Mouse (Mus musculus) ES-Bruce4 (cell line): ENCODE results near the gene Ube2z.

Experiments
- CTCF ChIP-seq: IDR thresholded peaks from one replicate; pipeline ENCODE4 v1.8.1; 2011; ENCODE audit warnings: low read depth, low read length
- POLR2A ChIP-seq: IDR thresholded peaks from one replicate; pipeline ENCODE4 v1.8.1; 2011; ENCODE audit warnings: low read length; ENCODE audit not compliant: insufficient read depth

GRCm38 (mm10) chr11:96038560-96038959 is 26.6 kb downstream of the Ube2z start:
- no peak for TF ChIP-seq CTCF
- TF ChIP-seq POLR2A: no peak
